28 mouse cellular contexts compared by ENCODE assay signal in the genomic region with DNA sequence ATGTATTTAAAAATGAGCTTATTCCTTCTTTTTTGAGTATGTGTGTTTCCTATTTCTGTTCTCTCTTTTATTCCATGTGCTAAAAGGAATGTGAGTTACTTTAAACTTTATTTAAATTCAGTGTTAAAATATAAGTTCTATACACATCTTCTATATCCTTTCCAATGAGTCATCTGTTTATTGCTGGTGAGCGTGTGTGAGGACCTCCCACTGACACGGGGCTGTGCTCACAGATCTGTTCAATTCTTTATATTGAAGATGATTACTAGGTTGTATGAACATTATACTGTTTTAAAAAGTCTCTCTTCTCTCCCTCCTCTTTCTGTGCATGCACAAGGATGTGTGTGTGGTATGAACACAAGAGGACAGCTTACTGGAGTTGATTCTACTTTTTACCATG.
"Had no signal": no experiment of that assay in that cellular context is flagged by ENCODE, and none has a peak within 500 bp of the region (broad histone marks: within the 10 kb centered on the region; RNA-seq: fewer than 3 reads in every experiment).

No protein-coding gene starts in this region.

- DNase-seq: cerebellum, adult 8-10 months; cerebellum, adult 9-10 months; cerebellum, adult 9-11 months; cerebellum, postnatal 10 days; cerebellum, postnatal 14 days; cerebellum, postnatal 25 days; cerebellum, postnatal 36 days; embryo, embryonic 11 days; forebrain, postnatal 0 days; gastrocnemius, adult 2 months; gastrocnemius, postnatal 10 days; gastrocnemius, postnatal 25 days; gastrocnemius, postnatal 36 days; heart, adult 11 months; heart, adult 18-20 months; heart, adult 2 months had no signal

- ATAC-seq: forebrain, embryonic 13.5 days; forebrain, embryonic 14.5 days; forebrain, embryonic 15.5 days; forebrain, embryonic 16.5 days; forebrain, postnatal 0 days had no signal

- H3K36me3 ChIP-seq: embryonic facial prominence, embryonic 10.5 days; embryonic facial prominence, embryonic 12.5 days; embryonic facial prominence, embryonic 13.5 days; embryonic facial prominence, embryonic 15.5 days; forebrain, embryonic 10.5 days; forebrain, embryonic 12.5 days; forebrain, embryonic 15.5 days; heart, embryonic 10.5 days had no signal

- H3K27me3 ChIP-seq: embryonic facial prominence, embryonic 12.5 days; embryonic facial prominence, embryonic 13.5 days; embryonic facial prominence, embryonic 15.5 days; forebrain, embryonic 12.5 days; forebrain, embryonic 13.5 days; forebrain, embryonic 15.5 days had no signal

- H3K9ac ChIP-seq: embryonic facial prominence, embryonic 12.5 days; embryonic facial prominence, embryonic 13.5 days; embryonic facial prominence, embryonic 15.5 days; forebrain, embryonic 12.5 days; forebrain, embryonic 13.5 days; forebrain, embryonic 15.5 days; forebrain, postnatal 0 days had no signal

- H3K4me2 ChIP-seq: embryonic facial prominence, embryonic 12.5 days; embryonic facial prominence, embryonic 13.5 days; embryonic facial prominence, embryonic 15.5 days; forebrain, embryonic 12.5 days; forebrain, embryonic 13.5 days; forebrain, embryonic 15.5 days had no signal

- H3K4me3 ChIP-seq: embryonic facial prominence, embryonic 10.5 days; embryonic facial prominence, embryonic 12.5 days; embryonic facial prominence, embryonic 13.5 days; embryonic facial prominence, embryonic 15.5 days; erythroblast, embryonic 14.5 days; forebrain, embryonic 10.5 days; forebrain, embryonic 12.5 days; forebrain, embryonic 13.5 days; forebrain, embryonic 15.5 days; gastrocnemius, adult 2 months; heart, adult 2 months; heart, embryonic 10.5 days had no signal

- H3K9me3 ChIP-seq: embryonic facial prominence, embryonic 10.5 days; embryonic facial prominence, embryonic 12.5 days; embryonic facial prominence, embryonic 13.5 days; embryonic facial prominence, embryonic 15.5 days; forebrain, embryonic 10.5 days; forebrain, embryonic 12.5 days; forebrain, embryonic 13.5 days; forebrain, embryonic 15.5 days; heart, embryonic 10.5 days had no signal

- H3K4me1 ChIP-seq: embryonic facial prominence, embryonic 12.5 days; embryonic facial prominence, embryonic 13.5 days; embryonic facial prominence, embryonic 15.5 days; forebrain, embryonic 10.5 days; forebrain, embryonic 12.5 days; forebrain, embryonic 13.5 days; forebrain, embryonic 15.5 days; heart, embryonic 10.5 days had no signal

- H3K27ac ChIP-seq: embryonic facial prominence, embryonic 10.5 days; embryonic facial prominence, embryonic 12.5 days; embryonic facial prominence, embryonic 13.5 days; embryonic facial prominence, embryonic 15.5 days; forebrain, embryonic 10.5 days; forebrain, embryonic 12.5 days; forebrain, embryonic 13.5 days; forebrain, embryonic 15.5 days; gastrocnemius, adult 2 months; heart, adult 2 months; heart, embryonic 10.5 days had no signal
